Mouse (Mus musculus) hindbrain, postnatal 0 days (tissue): ENCODE measurements around the gene Stat3. TPM values are rescaled to one million over a fixed set of nuclear protein-coding genes. Genes with fewer than 3 reads are reported as not detected.
A peak's percentile ranks its signal among the peaks of the same experiment; 100 is the strongest.

Experiments used
- ATAC-seq: fragments of 200-750 bp; cut with Nextera tagmentation; 2 replicates; pipeline ENCODE4 v1.8.0; 2017; ENCODE audit warnings: mild to moderate bottlenecking, moderate TSS enrichment, moderate library complexity
- DNase-seq: peaks from one replicate; pipeline ENCODE4 v3.0.0-alpha.2; 2015; ENCODE audit warnings: low spot score
- H3K27ac ChIP-seq: fragments of 300-500 bp; sonication (generic); 2 replicates; pipeline ENCODE4 v1.5.1; 2014; ENCODE audit warnings: mild to moderate bottlenecking
- H3K27me3 ChIP-seq: fragments of 300-500 bp; sonication (generic); 2 replicates; pipeline ENCODE4 v1.6.1; 2014; ENCODE audit warnings: low read length, mixed read lengths; ENCODE audit not compliant: insufficient read depth
- H3K36me3 ChIP-seq: fragments of 300-500 bp; sonication (generic); 2 replicates; pipeline ENCODE4 v1.6.1; 2014; ENCODE audit warnings: low read length, mixed read lengths; ENCODE audit not compliant: insufficient read depth
- H3K4me1 ChIP-seq: fragments of 300-500 bp; sonication (generic); 2 replicates; pipeline ENCODE4 v1.6.1; 2014; ENCODE audit warnings: antibody characterized with exemption, low read length, mixed read lengths; ENCODE audit not compliant: insufficient read depth
- H3K4me2 ChIP-seq: fragments of 300-500 bp; sonication (generic); 2 replicates; pipeline ENCODE4 v1.6.1; 2014; ENCODE audit warnings: low read depth, mild to moderate bottlenecking, low read length, moderate library complexity, mixed read lengths
- H3K4me3 ChIP-seq: fragments of 300-500 bp; sonication (generic); 2 replicates; pipeline ENCODE4 v1.5.1; 2014; ENCODE audit warnings: low read length
- H3K9ac ChIP-seq: fragments of 300-500 bp; sonication (generic); replicated peaks from 2 replicates; pipeline ENCODE4 v1.6.1; 2014; ENCODE audit warnings: mild to moderate bottlenecking, low read length, moderate library complexity, mixed read lengths
- H3K9me3 ChIP-seq: fragments of 300-500 bp; sonication (generic); 2 replicates; pipeline ENCODE4 v1.6.1; 2016; ENCODE audit warnings: low read length, mixed read lengths
- CTCF ChIP-seq: IDR thresholded peaks from 2 replicates; pipeline ENCODE4 v1.5.1; 2016; ENCODE audit warnings: antibody characterized with exemption, control low read depth, low read depth
- WGBS: fragments of 180-500 bp; shearing (Covaris S2); extraction: QIAGEN DNeasy Blood & Tissue Kit; methylation state at CpG from one replicate; pipeline ENCODE4 v1.1.7; 2014; 5-methylcytosine and 5-hydroxymethylcytosine counted together
- polyA plus RNA-seq: library from polyadenylated mRNA; unstranded; fragments of >200 nt; fragmentation: Nextera tagmentation; extraction: Ambion mirVana; gene quantifications from 2 replicates; pipeline ENCODE4 v1.2.1, GENCODE M21; 2015
- total RNA-seq: library from RNA; depleted of rRNA; stranded (reverse); fragments of >200 nt; gene quantifications from 2 replicates; pipeline ENCODE4 v1.2.3, GENCODE M21; 2014

Gene Stat3
- total and polyA plus RNA-seq, 2 experiments from 2014 or later: 43.4 to 49.7 TPM

DNA sequence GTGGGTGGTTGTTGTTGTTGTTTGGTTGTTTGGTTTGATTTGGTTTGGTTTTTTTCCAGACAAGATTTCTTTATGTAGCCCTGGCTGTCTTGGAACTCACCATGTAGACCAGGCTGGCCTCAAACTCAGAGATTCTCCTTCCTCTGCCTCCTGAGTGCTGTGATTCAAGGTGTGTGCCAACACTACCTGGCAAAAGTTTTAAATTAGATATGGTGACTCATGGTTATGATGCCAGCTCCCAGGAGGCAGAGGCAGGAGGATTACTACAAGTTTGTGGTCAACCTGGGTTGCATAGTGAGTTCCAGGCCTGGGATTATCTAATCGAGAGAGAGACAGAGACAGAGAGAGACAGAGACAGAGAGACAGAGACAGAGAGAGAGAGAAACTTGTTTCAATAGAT is 41.1 kb upstream of the Stat3 start:
- Histone ChIP-seq H3K4me2 (no peak overlapping the region), H3K9ac (no peak overlapping the region), H3K9me3 (no peaks in the 10 kb centered on the region), H3K4me3 (no peak overlapping the region), H3K27ac (no peak overlapping the region), H3K4me1 (no peaks in the 10 kb centered on the region), H3K36me3 (no peaks in the 10 kb centered on the region), H3K27me3 (no peaks in the 10 kb centered on the region)
- no peak for DNase-seq
- WGBS: 91% methylated on average over 1 of the region's 1 CpGs
- no peak for ATAC-seq
- no peak for TF ChIP-seq CTCF

DNA sequence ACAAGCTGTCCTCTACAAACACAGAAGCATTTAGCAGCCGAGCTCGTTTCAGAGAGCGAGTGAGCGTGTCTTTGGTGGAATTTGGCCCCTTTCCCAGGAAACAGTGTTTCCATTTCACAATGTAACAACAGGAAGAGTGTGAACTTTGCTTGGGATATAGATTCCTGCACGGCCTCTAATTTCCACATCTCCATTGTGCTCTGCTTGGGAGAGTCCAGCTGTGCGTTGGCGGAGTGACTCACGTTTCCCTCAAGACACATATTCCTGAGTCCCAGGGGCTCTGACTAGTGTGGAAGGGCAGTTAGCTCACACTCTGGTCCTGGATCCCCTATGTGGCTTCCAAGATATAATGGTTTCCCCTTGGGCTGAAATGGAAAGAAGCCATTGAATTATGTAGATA is 40.5 kb upstream of the Stat3 start:
- H3K4me2 ChIP-seq: no peak overlapping the region
- TF ChIP-seq CTCF: no peak
- no peaks in the 10 kb centered on the region for H3K9me3 ChIP-seq
- H3K4me1 ChIP-seq: no peaks in the 10 kb centered on the region
- H3K27me3 ChIP-seq: no peaks in the 10 kb centered on the region
- H3K9ac ChIP-seq: no peak overlapping the region
- 37% methylated on average over 8 of the region's 8 CpGs for WGBS
- ATAC-seq (no peak), DNase-seq (peak; percentile 58)
- H3K27ac ChIP-seq: no peak overlapping the region; the same call in 1 of the 2 replicates
- H3K4me3 ChIP-seq: no peak overlapping the region
- no peaks in the 10 kb centered on the region for H3K36me3 ChIP-seq

DNA sequence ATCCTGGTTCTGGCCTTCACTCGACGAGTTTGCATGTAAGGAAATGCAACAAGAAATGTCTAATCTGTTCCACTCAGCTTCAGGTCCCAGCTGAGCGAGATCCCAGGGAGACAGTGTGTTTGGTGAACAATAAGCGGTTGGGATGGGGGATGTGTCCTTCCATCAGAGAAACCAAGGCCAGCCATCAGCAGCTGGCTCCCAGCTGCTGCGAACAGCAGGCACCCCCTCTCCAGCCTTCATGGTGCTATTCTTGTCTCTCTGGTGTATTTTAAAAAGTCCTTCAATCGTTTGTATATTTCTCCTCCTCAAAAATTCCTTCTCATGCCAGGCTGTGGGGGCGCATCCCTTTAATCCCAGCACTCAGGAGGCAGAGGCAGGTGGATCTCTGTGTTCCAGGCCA is 35.9 kb upstream of the Stat3 start:
- H3K9me3 ChIP-seq: no peaks in the 10 kb centered on the region
- no peak for TF ChIP-seq CTCF
- ATAC-seq (no peak), DNase-seq (no peak)
- no peak overlapping the region for H3K27ac ChIP-seq
- no peak overlapping the region for H3K9ac ChIP-seq
- no peaks in the 10 kb centered on the region for H3K36me3 ChIP-seq
- peaks cover 2% of the 10 kb centered on the region for H3K4me1 ChIP-seq
- peaks cover 23% of the 10 kb centered on the region for H3K27me3 ChIP-seq
- H3K4me2 ChIP-seq: no peak overlapping the region
- H3K4me3 ChIP-seq: no peak overlapping the region
- 74% methylated on average over 7 of the region's 7 CpGs for WGBS

- no peak overlapping the region for H3K4me3 ChIP-seq
- ATAC-seq: no peak
- no peak for DNase-seq
- no peak overlapping the region for H3K9ac ChIP-seq
- H3K36me3 ChIP-seq: no peaks in the 10 kb centered on the region
- H3K4me2 ChIP-seq: no peak overlapping the region
- 74% methylated on average over 14 of the region's 14 CpGs for WGBS
- peaks cover 9% of the 10 kb centered on the region for H3K4me1 ChIP-seq
- no peak overlapping the region for H3K27ac ChIP-seq
- H3K9me3 ChIP-seq: no peaks in the 10 kb centered on the region
- no peak for TF ChIP-seq CTCF
- H3K27me3 ChIP-seq: peaks cover 30% of the 10 kb centered on the region
These were observed 35.1 kb upstream of the Stat3 start for GRCm38 (mm10) chr11:100974381-100974970.

GRCm38 (mm10) chr11:100973245-100973644 is 33.9 kb upstream of the Stat3 start:
- no peak for ATAC-seq
- Histone ChIP-seq H3K27ac (no peak overlapping the region), H3K9me3 (no peaks in the 10 kb centered on the region), H3K4me3 (no peak overlapping the region), H3K36me3 (no peaks in the 10 kb centered on the region), H3K4me1 (peaks cover 12% of the 10 kb centered on the region), H3K9ac (no peak overlapping the region), H3K27me3 (peaks cover 42% of the 10 kb centered on the region), H3K4me2 (no peak overlapping the region)
- no peak for DNase-seq
- WGBS: 87% methylated on average over 7 of the region's 7 CpGs
- no peak for TF ChIP-seq CTCF

- DNase-seq (no peak), ATAC-seq (no peak)
- WGBS: 70% methylated on average over 10 of the region's 10 CpGs
- Histone ChIP-seq H3K4me1 (peaks cover 12% of the 10 kb centered on the region), H3K4me3 (no peak overlapping the region), H3K9ac (no peak overlapping the region), H3K27me3 (peaks cover 44% of the 10 kb centered on the region), H3K9me3 (no peaks in the 10 kb centered on the region), H3K27ac (no peak overlapping the region), H3K4me2 (no peak overlapping the region), H3K36me3 (no peaks in the 10 kb centered on the region)
- no peak for TF ChIP-seq CTCF
These were observed 32.1 kb upstream of the Stat3 start for GRCm38 (mm10) chr11:100971455-100971854.

DNA sequence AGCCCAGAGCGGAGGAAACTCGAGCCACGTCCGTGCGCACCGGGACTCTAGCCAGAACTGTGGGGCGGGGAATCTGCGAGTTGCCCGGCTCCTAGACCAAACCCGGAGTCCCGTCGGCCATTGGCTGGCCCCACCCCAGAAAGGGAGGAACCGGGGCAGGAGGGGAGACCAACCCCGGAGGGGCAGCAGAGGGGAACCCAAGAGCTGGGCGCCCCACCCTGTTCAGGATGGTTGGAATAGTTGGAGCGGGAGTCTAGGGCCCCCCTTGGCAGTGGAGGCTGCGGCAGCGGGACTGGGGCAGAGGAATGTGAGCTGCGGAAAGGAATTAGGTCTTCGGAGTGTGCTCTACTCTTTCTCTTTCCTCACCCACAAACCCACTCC is 31.2 kb upstream of the Stat3 start, which contains the start of gene Cavin1:
Gene Cavin1 (minus strand): TSS at position 331 of the 381 bp plus-strand sequence.
- Histone ChIP-seq H3K36me3 (no peaks in the 10 kb centered on the region), H3K9ac (peak within 1 kb of the TSS; percentile 54), H3K27me3 (peaks cover 44% of the 10 kb centered on the region), H3K4me1 (peaks cover 12% of the 10 kb centered on the region), H3K27ac (peak within 1 kb of the TSS; percentile 74; the same call in 1 of the 2 replicates), H3K4me3 (peak within 1 kb of the TSS; percentile 43), H3K4me2 (peak within 1 kb of the TSS; percentile 67), H3K9me3 (no peaks in the 10 kb centered on the region)
- ATAC-seq: peak; percentile 83; the same call in 1 of the 2 replicates
- WGBS: 1% methylated on average over 20 of the region's 20 CpGs
- DNase-seq: peak; percentile 76
- TF ChIP-seq CTCF: no peak
